Mouse (Mus musculus): ENCODE measurements around the gene Micu1. TPM values are rescaled to one million over a fixed set of nuclear protein-coding genes. Genes with fewer than 3 reads are reported as not detected.
"Not testable (repeated sequence)": the region's sequence is repeated elsewhere in the genome, so short reads cannot be mapped to it uniquely, and the experiment has no call there.

The Micu1 gene
- 10 to 100 TPM; 82.4 to 88.7 TPM for total RNA-seq (2021)
- long read RNA-seq, experiment 1, transcript Micu1-204 (12 exons, 2,442 nt) = major isoform, 36 of 54 reads
- long read RNA-seq, experiment 1, partial matches to known transcripts = 12 of 54 reads
- long read RNA-seq, experiment 1, other reads (novel, unspliced or antisense) = 5 of 54 reads
- long read RNA-seq, experiment 2, transcript Micu1-204 (12 exons, 2,442 nt) = major isoform, 21 of 34 reads
- long read RNA-seq, experiment 2, partial matches to known transcripts = 6 of 34 reads
- long read RNA-seq, experiment 2, other reads (novel, unspliced or antisense) = 6 of 34 reads

DNA sequence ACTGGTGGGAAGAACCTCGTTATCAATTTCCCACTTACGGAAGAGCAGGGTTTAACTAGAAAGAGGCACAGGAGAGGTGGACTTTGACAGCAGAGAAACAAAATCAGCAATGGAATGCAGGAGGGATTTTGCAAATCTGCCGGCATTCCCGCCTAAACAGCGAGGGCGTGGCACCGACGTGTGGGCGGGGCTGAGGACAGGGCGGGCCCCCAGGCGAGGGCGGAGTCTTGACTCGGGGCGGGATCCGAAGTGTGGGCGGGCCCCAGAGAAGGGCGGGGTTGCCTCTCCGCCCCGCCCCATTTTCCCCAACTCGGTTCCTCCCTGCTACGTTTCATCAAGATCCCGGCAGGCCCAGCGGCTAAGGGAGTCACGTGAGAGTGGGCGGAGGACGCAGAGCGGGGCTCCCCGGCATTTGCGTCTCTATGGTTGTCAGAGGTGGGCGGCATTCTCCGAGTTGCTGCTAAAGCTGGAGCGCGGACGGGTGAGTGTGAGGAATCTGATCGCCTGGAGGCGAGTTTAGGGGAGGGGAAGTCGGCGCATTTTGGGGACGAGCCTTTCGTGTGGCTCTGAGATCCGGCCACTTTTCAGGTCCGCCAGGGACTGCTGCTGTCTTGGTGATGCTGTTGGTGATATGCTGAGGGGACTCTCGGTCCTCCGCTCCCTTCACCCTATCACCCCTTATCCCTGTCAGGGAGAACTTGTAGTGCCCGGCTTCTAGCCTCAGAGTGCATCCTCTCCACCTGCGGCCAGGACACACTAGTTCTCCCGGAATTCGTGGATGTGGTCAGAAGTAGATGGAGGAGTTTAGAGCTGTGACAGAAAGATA, at the start of gene Micu1:
TSS of gene Micu1 (plus strand) at position 271 of the 826 bp plus-strand sequence.
- intact Hi-C loops (cut with DNase I) = loop anchor here (2.0 to 10.0 kb wide), 3 partner anchors 86 to 208 kb away; partner anchors contain the start of genes Gm10322 and Mcu
- DNase-seq (ENCODE audit: low spot score in 2 of 2) = peak; percentile 96

DNA sequence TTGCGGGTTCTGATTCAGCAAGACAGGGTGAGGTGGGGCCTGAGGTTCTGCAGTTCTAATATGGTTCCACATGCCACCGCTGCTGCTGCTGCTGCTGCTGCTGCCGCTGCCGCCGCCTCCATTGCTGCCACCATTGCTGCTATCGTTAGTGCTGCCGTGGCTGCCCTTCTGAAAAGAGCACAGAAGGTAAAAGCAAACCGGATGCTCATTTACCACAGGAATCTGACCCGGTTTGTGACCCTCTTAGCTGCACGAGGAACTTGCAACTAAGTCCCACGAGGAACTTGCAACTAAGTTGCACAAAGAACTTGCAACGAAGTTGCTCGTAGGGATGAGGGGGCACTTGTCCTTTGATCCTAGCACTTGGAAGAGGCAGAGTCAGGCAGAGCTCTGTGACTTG, 45.5 kb upstream of the Micu1 start:
- no peak for DNase-seq (ENCODE audit: low spot score in 2 of 2)
- intact Hi-C loops (cut with DNase I) = no loop called here

DNA sequence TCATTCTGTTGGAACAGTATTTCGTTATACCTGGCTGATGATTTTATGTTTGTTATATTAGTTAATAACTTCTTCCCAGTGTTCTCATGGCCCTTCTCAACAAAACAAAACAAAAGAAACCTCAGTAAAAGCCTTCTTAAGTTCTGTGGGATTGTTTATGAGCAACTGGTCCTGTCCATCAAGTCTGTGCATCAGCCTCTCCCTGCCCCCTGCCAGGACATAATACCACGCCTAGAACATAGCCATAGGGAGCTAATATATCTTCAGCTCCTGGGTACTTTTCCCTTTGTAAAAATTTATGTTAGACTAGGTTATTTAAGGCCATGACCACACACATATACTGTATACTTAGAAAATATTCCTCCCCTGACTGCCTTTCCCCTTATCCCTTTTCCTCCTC, 37.5 kb upstream of the Micu1 start:
- intact Hi-C loops (cut with DNase I) = no loop called here
- DNase-seq (ENCODE audit: low spot score in 2 of 2) = no peak

DNA sequence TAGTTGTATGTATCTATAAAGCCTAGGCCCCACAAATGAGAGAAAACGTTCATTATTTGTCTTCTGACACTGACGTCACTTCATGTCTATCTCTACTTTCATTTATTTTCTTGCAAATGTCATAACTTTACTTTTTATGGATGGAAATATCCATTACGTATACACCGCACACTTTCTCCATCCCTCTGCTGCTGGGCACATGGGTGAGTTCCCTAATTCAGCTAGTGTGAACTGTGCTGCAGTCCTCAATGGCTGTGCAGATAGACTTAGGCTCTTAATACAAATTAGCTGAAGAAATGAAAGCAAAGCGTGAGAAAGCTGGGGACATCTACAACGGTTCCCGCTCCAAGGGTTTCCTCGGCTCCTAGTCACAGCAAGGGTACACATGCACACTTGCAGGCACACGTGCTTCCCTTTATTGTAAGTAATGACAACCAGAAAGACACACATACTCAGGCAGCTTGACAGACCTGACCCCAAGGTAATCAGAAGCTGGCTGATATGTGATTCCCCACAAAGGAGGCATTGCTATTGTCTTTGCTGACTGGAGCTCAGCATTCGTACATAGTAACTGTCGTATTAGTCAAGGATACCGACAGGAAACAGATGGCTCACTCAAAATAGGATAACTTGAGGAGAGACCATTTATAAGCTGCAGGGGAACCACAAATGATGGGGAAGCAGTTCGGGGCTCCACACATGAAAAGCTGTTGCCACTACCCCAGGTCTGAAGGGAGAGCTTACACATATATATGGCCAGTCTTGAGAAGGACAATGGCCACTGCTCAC, 36.6 kb upstream of the Micu1 start:
- DNase-seq (ENCODE audit: low spot score in 2 of 2) = peak; percentile 17 to 25
- intact Hi-C loops (cut with DNase I) = no loop called here

DNA sequence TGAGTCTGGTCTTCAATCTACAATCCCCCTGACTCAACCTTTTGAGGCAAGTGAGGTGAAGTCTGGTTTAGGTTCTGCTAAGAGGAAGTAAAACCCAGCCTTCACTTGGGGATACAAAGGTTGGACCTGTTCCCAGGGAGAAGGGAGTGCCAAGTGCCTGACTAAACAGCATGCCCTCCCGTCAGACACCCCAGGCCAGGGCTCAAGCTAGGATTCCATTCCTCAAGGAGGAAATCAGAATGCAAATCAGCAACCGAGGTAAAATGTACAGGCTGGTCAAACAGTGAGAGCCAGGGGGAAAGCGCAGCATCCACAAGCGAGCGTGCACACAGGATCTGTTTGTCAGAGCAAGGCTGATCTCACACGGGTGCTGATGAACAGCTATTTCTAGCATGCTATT, 34.9 kb upstream of the Micu1 start:
- intact Hi-C loops (cut with DNase I) = no loop called here
- peak; percentile 13 to 23 for DNase-seq (ENCODE audit: low spot score in 2 of 2)

DNA sequence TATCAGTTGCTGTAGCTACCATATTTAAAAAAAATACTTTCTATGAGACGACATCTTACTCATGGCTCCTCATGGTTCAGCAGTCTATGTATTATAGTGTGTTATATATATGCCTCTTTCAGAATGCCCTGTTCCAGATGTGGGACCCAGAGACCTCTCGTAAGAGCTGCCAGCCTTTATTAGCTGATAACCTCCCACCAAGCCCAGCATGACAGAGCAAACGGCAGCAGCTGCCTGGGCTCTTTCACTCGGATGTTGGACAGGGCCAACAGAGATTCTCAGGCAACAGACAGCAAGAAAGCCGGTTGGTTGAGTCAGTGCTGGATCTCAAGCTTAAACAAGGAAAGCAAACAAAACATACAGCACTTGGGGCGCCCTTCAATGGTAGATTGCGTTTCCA, 33.8 kb upstream of the Micu1 start:
- no peak for DNase-seq (ENCODE audit: low spot score in 2 of 2)
- intact Hi-C loops (cut with DNase I) = no loop called here

DNA sequence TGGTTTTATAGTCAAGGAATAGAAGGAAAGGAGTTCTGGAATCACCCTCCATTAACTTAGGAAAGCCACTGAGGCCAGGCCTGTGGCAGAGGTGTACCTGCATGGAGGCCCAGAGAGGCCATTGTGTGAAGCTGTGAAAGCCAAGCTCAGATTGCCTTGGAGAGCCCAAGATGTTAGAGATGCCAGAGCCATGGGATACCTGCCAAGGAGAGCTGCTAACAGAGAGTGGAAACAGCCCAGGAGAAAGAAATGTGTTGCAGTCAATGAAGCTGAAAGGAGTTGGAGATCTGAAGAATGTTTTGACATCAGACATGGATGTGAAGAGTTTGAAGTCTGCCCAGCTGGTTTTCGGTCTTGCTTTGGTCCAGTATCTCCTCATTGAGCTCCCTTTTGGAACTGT, 24.4 kb upstream of the Micu1 start:
- DNase-seq (ENCODE audit: low spot score in 2 of 2) = peak in 1 of 2 experiments; percentile 12
- intact Hi-C loops (cut with DNase I) = no loop called here

DNA sequence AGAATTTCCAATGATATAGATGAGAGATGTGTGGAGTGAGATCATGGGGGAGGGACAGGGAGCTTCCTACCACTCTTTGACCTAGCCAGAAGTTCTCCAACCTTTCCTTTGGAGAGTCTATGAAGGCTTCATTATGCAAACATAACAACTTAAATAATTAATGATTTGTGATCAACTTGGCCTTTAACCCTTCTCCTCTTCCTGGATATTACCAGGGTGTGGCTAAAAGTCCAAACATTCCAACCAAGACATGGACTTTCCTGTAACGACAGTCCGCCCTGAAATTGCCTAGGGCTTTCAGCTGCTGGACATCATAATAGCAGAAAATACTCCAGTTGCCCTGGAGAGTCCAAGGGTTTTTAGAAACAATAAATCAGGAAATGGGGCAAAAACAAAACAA, 23.1 kb upstream of the Micu1 start:
- intact Hi-C loops (cut with DNase I) = no loop called here
- no peak for DNase-seq (ENCODE audit: low spot score in 2 of 2)

DNA sequence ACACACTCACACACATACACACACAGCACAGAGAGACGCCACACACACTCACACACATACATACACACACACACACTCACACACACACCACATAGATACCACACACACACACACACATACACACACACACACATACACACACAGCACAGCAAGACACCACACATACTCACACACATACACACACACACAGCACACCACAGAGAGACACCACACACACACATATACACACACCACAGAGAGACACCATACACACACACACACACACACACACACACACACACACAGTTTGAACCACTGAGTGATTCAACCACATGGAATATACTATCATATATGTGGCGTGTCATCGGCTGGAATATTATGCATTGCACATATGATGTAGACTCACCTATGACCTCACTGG, 16.7 kb upstream of the Micu1 start:
- DNase-seq (ENCODE audit: low spot score in 2 of 2); intact Hi-C loops (cut with DNase I): not testable (repeated sequence)

DNA sequence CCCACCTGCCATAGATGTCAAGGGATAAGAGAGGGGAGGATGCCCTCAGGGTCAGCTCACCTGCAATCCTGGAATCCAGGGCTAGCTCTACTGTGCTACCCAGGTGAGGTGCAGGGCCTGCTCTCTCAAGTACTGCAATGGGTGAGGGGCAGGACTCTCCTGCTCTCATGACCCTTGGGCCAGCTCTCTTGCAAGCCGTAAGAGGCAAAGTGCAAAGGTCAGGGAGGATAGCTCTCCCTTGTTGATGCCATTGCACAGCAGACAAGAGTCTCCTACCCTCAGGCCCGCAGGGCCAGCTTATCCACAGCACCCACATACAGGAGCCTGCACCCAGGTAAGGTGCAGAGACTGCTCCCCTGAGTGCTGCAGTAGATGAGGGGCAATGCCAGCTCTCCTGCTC, 15.2 kb upstream of the Micu1 start:
- intact Hi-C loops (cut with DNase I) = no loop called here
- no peak for DNase-seq (ENCODE audit: low spot score in 2 of 2)

DNA sequence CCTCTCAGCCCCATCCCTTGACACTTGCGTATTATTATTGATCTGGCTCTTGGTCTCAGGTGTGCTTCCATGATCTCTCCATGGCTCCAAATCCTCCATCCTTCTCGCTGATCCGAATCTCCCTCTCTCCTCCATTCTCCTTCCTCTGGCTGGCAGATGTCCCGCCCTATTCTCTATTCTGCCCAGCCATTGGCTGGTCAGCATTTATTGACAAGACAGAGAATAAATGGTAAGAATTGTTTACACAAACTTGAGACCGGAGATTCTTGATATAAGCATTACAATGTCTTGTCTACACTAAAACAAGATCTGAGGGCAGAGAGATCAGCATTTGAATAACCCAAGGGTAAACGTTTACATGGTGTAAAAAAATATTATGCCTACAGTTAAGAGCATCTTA, 12.4 kb upstream of the Micu1 start:
- intact Hi-C loops (cut with DNase I) = no loop called here
- no peak for DNase-seq (ENCODE audit: low spot score in 2 of 2)

DNA sequence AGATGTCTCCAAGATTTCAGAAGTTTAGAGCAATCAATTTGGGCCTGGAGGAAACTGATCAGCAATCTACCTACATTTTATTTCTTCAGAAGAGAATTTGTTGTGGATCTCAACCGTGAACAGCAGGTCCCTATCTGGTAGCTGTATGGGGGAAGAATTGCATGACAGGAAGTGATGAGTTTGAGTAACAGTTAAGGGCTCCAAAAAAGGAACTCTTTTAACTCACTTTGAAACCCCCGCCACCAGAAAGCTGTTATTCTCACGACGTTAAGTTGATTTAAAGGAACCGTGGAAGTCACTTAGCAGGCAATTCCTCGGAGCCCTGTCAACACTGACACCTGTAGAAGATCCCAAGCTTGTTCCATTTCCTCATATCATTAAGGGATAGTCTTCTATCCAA, 9.8 kb upstream of the Micu1 start:
- intact Hi-C loops (cut with DNase I) = no loop called here
- DNase-seq (ENCODE audit: low spot score in 2 of 2) = no peak

DNA sequence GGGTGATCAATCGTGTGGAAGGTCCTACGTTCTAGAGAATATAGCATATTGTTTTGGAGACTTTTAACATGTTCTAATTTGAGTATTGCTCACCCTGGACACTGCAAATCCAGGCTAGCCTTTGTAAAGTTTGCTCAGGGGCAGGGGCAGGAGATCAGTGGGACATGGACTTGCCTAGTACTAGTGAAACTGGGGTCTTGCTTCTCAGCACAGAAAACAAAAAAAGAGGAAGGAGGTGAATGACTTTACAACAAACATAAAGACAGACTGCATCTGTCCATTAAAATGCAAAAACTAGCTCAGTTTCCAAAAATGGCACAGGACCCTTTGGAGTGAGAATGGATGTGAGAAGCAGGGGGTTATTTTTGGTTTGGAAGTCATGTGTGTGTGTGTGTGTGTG, 8.2 kb upstream of the Micu1 start:
- intact Hi-C loops (cut with DNase I) = no loop called here
- DNase-seq (ENCODE audit: low spot score in 2 of 2) = no peak

DNA sequence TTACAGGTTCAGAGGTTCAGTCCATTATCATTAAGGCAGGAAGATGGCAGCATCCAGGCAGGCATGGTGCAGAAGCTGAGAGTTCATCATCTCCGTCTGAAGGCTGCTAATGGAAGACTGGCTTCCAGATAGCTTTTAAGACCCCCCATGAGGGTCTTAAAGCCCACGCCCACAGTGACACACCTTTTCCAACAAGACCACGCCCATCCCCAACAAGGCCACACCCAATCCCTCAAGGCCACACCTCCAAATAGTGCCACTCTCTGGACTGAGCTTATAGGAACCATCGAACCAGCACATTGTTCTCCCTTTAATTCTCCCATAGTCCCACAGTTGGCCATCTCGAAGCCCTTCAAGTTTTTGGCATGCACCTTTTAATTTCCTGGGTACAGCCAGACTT, 2.8 kb upstream of the Micu1 start:
- no peak for DNase-seq (ENCODE audit: low spot score in 2 of 2)
- intact Hi-C loops (cut with DNase I) = no loop called here

DNA sequence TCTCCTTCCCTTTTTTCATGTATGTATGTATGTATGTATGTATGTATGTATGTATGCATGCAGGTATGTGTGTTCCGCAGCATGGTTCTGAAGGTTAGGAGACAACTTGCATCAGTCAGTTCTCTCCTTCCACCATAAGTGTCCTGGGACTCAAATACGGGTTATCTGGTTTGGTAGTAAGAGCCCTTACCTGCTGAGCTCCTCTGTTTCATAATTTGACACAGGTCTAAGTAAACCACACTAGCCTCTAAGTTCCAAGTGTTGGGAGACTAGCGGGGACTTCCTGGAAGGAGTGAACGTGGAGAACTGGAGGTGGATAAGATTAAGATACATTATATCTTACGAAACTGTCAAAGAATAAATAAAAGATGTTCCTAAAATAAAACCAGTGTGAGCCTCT, 472 bp upstream of the Micu1 start:
- DNase-seq (ENCODE audit: low spot score in 2 of 2) = no peak
- intact Hi-C loops (cut with DNase I) = loop anchor here (2.0 to 10.0 kb wide), 3 partner anchors 85 to 207 kb away; partner anchors contain the start of genes Gm10322 and Mcu

DNA sequence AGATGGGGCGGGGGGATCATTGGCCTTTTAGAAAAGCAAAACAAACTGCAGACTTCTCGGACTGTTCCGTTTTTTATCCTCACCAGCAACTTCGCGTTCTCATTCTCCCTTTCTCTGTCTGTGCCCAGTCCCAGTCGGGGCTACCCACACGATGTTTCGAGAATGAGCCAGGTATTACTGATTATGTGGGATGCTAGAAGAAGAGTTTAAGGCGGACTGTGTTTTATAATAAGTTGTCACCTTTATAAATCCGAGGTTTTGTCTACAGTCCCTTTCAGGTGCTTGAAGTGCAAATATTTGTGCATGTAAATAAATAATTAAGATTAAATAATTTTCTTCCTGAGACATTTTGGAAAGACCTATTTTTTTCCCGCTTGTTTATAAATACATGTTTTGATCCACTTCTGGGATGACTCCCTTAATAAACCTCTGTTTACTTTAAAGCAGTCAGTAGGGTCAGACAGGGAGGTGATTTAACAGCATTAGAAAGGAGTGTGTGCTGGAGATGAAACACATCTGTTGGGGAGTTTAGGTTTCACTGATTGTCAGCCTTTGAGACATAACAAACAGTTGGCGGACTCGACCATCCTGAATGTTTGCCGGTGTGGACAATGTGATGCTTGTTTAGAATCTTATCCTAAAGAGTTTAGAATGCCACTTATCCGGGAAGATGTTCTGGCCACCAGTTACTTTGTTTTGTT, 933 bp downstream of the Micu1 start:
- intact Hi-C loops (cut with DNase I) = loop anchor here (2.0 to 10.0 kb wide), 3 partner anchors 86 to 208 kb away; partner anchors contain the start of genes Gm10322 and Mcu
- DNase-seq (ENCODE audit: low spot score in 2 of 2) = no peak

DNA sequence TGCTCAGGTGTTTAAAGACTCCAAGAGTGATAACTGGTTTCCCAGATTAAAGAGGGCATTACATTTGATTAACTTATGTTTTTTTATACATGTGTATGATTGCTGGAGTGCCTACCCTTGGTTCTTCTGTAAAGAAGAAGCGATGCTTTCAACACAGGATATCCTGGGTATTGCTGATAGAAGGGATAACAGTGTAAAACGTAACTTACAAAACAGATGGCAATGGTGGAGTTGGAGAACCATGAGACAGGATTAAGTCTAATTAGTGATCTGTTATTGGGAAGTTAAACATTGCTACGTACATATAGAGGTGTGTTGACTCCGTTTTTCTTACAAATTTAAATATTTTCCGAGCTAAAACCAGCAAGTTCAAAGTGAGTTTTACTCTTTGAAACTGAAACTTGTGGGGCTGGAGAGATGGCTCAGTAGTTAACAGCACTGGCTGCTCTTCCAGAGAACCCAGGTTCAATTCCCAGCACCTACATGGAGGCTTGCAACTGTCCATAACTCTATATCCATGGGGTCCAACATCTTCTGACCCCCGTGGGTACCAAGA, 4.8 kb downstream of the Micu1 start:
- DNase-seq (ENCODE audit: low spot score in 2 of 2) = no peak
- intact Hi-C loops (cut with DNase I) = loop anchor here (10.0 kb wide), 1 partner anchor 212 kb away; no protein-coding TSS in a partner anchor

DNA sequence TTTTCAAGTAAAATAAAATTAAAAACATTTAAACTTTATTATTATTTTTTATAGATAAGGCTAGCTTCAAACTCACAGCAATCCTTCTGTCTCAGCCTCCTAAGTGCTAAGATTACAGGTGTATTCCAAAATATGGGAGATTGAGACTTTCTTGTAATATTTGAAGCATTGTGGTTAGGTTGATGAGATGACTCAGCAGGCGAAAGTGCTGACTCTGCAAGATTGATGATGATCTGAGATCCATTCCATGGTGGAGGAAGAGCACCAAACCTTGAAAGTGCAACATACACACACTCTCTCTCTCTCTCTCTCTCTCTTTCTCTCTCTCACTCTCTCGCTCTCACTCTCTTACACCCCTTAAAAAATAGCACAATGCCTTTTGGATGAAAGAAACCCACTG, 5.3 kb downstream of the Micu1 start:
- no peak for DNase-seq (ENCODE audit: low spot score in 2 of 2)
- intact Hi-C loops (cut with DNase I) = loop anchor here (10.0 kb wide), 1 partner anchor 213 kb away; no protein-coding TSS in a partner anchor

DNA sequence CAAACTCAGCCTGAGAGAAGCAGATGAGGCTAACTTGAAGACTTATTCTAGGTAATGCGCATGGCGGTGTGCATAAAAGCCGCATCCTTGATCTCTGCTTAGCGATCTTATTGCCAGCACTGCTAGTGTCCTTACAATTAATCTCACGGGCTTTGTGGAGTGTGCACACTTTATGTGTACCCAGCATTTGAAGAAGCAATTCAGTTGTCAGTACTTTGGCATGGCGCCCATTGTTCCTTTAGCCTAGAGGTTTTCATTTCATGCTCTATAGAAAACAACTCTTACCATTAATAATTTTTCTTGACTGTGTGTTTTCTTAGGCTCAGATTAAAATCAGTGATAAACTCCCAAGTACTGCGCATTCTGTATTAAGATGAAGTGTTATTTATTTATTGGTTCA, 7.0 kb downstream of the Micu1 start:
- peak in 1 of 2 experiments; percentile 9 for DNase-seq (ENCODE audit: low spot score in 2 of 2)
- intact Hi-C loops (cut with DNase I) = loop anchor here (10.0 kb wide), 1 partner anchor 214 kb away; no protein-coding TSS in a partner anchor

Data from left cerebral cortex, postnatal 14 days (tissue).